Mouse (Mus musculus) cerebellum, adult (tissue): ENCODE measurements at regions not wholly inside any gene's neighbourhood (a gene's known extent, or its start where the extent isn't known, plus 50 kb on each side); places are given as distances from the start of the nearest gene placed in this dataset.

ENCODE experiments used
- ATAC-seq: cut with Nextera tagmentation; 2 replicates; pipeline ENCODE4 v1.9.2; 2017; ENCODE audit warnings: mild to moderate bottlenecking, moderate library complexity, mixed read lengths; ENCODE audit not compliant: insufficient number of reproducible peaks, low FRiP score, low TSS enrichment

DNA sequence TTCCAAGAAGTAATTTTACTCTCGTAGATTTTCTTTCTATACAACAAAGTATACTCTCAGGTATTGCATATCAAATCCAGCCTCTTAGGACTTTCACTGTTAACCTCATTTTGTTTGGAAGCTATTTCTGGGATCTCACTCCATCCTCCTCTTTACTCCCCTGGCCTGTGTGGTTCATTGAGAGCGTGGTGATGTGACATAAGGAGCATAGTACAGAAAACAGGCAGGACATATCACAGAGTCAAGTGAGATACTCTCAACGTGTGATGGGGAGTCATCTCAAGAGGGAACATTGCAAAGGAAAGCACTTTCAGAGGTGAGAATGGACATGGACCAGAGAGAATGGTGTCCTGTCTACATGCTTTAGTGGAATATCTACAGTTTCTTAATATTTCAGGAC, 297.8 kb upstream of the Pitrm1 start:
- no peak for ATAC-seq

DNA sequence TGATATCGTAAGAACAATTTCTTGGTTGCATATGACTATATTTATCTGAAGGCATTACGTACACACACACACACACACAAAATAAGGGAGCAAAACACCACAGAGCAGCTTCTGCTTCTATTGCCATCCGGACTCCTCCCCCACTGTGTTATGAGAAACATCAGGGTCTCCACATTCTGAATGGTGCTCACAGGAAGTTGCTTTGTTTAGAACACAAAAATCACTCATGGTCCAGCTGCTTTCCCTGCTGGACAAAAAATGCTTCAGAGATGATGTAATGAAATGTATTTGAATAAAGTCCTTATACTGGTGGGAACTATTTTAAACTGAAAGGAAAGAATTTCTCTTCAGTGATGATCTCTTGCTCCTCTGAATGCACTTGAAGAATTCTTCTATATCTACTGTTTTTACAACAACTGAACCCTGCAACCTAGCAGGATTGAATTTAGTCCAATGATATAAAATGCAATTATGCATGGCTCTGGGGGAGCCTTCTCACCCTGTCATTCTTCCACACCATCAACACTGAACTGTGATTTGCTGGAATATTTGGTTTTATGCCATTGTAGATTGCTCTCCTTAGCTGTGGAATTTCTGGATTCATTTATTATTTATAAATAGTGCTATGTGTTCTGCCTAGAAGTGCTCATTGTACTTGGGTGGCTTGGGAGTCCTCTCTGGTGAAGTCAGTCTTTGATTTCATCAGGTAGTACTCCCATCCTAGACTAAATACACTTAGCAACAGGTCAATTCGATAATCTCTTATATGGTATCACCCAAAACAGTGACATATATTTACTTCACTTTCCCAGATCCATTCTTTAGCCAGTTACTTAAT, 296.7 kb upstream of the Pitrm1 start:
- no peak for ATAC-seq

DNA sequence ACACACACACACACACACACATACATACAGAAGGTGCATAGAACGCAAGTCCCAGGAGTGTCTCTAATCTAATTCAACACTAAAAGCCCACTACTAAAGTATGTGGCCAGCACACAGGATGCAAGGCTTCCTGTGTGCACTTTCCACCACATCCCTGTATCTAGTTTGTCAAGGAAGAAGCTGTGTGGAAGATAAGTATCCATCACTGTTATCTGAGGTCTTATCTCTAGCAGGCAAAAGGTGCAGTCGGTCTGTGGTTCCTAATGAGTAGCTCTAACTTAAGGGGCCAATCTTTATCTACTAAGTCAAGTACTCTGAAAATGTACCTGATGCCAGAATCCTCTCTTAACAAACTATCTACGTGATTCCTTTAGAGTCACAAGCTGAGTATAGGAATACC, 295.8 kb upstream of the Pitrm1 start:
- ATAC-seq = no peak

DNA sequence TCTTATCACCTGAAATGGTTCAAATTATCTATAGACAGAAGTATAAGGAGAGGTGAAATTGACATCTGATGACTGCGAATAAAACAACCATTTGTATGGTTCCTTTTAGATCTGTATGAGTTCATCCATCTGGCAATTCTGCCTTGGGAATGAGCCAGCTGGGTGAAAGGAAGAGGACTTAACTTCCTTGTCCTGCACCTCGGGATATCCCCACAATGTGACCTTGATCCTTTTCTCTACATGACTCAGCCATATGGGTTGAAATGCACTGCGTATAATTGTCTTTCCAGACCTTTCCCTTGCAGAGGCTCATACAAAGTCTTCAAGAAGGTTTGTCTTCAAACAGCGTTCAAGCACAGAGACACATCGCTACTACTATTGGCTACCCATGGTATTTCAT, 292.6 kb upstream of the Pitrm1 start:
- ATAC-seq = no peak

DNA sequence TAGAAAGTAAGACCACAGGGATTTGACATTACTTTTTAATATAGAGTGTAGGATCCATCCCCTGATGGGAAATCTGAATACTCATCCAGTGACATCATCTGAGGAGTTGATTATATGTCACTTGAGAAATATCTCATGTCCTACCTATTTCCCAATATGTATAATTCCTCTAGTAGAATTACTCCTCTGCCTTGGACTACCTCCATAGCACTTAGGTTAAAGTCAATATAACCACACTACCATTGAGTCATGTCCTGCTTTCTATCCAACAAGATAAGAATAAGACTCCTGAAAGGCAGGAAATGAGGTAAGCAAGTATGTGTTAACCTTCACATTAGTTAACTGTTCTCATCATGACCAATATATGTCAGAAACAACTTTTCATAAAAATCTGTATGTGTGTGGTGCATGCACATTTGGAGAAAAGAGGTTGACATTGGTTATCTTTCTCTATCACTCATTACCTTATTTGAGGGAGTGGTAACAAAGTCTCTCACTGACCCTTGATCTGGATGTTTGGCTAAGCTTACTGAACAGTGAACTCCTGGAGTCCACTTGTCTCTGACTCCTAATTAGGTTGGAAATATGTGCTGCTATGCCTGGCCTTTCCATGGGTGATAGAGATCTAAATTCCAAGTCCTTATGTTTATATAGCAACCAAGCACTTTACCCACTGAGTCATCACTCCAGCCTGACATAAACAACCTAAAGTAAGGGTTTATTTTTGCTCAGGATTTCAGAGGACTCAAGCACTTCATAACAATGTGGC, 292.0 kb upstream of the Pitrm1 start:
- no peak for ATAC-seq

DNA sequence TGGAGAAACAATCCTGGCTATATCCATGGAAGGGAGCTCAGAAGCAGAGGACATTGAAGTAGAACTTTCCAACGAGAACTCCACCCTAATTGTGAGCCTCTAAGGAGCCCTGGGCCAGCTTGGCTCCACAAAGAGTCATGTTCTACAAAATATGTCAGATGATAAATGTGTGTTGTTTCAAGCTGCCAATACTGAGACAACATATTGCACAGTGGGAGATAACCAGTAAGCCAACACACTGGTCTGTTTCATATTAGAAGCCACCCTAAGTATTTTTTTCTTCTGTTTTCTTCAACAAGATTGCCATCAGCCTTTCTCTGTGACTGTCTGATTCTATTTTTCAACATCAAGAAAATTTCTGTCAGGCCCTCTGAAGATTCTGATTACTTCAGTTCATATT, 289.5 kb upstream of the Pitrm1 start:
- no peak for ATAC-seq

DNA sequence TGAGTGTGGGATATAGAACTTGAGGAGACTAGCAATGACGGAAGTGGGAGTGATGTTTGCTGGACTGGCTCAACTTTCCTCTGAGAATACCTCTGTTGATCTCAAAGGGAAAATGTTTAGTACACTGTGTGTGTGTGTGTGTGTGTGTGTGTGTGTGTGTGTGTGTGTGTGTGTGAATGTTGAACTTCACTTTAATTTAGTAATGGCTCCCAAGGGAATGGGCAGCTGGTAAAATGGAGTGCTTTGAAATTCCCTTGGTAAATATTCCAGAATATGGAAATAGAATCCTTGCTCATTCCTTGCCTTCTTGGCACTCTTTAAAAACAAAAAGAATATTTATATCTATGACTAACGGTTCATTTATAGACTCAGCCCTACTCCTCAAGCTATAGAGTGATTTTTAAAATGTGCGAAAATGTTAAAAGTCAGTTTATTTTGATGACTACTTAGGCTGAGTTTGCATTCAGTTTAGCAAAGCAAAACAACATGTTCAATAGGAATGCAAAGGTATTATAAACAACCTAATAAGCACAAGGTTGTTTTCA, 287.6 kb upstream of the Pitrm1 start:
- no peak for ATAC-seq

DNA sequence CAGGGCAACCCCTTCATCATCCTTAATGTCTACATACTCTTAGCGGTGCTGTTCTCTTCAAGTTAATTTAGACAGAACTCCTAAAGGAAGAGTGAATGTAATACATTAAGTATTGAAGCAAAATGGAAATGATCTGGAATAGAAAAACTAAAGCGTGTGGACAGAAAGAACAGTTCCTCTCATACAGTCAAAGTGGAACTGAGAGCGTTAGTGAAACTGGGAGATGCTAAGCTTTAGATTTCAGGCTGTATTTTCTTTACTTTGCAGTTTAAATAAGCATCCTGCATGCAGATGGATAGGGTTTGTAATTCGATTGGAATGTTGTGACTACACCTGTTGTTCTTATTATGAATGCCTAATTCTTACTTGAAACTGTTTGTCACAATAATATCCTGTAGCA, 286.5 kb upstream of the Pitrm1 start:
- ATAC-seq = no peak

DNA sequence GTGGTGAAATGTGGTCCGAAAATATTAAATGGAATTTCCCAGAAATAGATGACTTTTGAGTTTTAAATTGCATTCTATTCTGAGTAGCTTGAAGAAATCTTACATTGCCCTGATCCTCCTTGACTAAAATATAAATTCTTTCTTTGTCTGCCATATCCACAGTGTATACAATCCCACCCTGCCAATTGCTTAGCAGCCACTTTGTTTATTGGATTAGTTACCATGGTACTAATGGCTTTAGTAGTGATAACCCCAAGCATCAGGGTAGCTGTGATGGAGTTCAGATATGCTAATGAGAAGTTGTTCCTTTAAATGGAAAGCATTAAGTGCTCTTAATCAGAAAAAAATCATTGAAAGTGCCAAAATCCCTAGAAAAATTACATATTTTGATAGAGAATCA, 277.4 kb upstream of the Pitrm1 start:
- no peak for ATAC-seq

DNA sequence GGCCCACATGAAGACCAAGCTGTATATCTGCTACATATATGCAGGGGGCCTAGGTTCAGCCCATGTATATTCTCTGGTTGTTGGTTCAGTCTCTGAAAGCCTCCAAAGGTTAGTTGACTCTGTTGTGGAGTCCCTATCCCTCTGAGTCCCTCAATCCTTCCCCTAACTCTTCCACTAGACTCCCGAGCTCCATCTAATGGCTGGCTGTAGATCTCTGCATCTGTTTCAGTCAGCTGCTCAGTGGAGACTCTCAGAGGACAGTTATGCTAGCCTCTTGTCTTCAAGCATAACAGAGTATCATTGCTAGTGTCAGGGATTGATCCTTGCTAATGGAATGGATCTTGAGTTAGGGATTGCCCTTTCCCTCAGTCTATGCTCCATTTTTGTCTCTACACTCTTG, 275.0 kb upstream of the Pitrm1 start:
- no peak for ATAC-seq

DNA sequence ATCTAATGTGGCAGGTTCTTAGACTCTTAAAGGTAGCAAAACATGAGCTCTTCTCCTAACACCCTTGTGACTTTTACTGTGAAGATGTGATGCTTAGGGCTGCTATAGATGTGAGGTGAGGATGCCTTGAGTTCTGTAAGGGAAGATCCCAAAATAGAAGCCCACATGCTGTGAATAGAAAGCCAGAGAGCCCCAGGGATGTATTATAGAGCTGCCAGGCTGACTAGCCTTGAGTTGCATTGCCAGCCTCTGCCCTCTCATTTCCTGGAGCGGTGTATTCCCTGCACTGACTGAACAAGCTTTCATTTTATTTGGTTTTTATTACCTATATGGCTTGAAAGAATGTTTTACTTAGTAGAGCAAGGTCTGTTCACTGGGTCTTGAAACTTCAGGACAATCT, 267.9 kb upstream of the Pitrm1 start:
- ATAC-seq = no peak

DNA sequence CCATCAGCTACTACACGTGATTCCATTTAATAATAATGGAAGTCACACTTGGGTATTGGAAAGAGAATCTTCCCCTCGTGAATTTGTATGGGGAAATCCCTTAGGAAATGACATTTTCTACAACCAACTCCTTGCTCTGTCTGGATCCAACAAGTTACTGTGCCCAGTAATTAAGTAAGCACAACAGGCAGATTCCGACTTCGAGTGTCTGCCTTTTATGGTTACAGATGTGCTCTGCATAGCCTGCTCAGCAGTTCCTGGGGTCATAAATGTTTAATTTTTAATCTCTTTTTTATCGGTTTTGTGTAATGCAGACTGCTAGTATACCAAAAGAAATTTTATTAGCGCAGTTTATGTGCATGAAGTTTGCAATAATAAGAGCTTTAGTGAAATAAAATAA, 259.8 kb upstream of the Pitrm1 start:
- no peak for ATAC-seq

DNA sequence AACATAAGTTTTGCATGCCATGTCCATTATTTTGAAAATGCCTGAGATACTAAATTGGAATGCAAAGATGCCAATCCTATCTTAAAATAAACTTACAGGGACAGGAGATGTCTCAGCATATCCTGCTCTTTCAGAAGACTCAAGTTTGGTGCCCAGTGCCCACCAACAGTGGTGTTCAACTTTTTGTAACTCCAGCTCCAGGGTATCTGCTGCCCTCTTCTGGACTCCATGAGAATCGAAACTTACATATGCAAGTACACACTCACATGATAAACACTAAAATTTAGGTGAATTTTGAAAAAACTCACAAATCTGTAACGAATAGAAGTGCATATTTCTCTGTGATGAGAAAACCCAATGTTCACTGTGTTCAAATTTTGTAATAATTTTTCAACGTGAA, 255.9 kb upstream of the Pitrm1 start:
- ATAC-seq = no peak

DNA sequence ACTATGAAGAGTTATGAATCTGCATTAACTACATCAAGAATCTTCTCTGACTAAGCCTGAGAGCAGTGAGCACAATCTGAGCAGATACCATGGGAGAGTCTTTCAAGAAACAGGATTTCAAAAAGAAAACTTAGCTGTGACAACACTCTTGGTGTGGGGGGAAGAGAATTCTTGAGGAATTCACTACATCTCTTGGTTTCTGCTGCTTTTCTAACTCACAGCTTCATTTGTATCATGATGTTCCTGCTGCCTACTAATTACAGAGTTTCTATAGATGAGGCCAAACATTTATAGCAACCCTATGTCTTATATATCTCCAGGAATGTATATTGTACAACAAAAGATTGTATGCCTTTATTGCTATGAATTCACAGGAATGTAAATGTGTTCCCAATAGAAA, 242.2 kb upstream of the Pitrm1 start:
- ATAC-seq = no peak

DNA sequence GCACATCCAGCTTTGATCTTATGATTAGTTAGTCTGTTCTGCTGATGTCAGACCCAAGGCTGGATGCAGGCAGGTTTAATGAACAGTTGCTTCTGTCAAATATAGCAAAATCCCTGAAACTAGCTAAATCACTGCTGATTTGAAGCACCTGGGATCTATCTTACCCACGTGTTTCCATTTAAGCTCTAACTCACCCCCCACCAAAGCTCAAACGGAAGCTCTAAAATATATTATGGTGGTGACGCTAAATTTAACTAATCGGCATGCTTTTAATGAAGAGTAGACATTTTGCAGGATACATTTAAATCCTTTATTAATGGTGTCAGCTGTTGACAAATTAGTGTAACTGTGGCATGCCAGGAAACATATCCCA, 241.3 kb upstream of the Pitrm1 start:
- no peak for ATAC-seq

DNA sequence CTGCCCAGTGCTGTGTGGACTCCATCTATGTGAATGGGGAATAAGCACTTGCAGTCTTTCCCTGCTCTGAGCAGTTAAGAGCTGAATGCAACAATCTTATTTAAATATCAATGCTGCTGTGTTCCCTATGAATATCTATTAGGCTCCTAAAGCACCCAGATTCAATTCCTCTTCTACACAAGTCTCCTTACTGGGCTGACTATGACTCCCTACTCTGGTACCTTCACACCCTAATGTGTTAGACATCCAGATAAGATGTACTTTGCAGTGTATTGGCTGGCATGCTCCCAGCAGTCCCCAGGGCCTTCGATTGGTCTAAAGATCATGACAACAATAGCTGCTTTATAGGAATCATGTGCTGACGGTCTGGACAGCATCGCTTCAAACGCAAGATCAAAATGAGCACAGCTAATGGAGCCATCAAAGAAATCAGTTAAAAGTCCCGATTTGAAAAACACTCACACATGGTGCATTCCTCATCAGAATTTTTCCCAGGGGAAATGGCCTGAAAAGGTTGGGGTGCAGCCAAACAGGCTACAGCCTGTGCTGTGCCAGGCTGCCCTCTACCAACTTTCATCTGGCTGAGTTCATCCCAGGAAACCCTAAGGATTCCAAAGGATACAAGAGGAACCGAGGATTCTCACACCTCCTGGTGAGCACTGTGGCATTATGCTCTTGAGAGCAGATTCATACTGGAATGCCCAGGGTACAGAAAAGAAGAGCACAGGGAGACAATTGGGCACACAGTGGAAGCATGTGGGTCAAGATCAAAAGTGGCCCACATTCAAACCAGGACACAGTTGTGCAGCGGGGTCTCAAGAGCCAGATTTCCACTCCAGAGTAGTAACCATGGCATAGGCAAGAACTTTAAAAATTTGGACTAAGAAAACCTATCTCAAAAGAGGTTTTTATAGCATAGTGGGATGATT, 240.7 kb upstream of the Pitrm1 start:
- ATAC-seq = peak; percentile 15; the same call in 1 of the 2 replicates

DNA sequence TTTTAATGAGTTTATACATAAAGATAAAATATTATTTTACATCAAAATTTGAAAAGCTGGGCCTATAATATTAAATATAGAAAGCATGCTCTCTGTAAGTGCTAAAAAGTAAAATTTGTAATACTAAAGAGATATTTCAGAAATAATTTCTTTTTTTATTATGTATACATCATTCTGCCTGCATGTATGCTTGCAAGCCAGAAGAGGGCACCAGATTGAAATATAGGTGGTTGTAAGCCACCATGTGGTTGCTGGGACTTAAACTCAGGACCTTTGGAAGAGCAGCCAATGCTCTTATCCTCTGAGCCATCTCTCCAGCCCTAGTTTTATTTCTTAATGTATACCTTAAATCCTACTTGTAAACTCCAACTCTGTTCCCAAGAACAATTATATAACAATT, 231.7 kb upstream of the Pitrm1 start:
- no peak for ATAC-seq

DNA sequence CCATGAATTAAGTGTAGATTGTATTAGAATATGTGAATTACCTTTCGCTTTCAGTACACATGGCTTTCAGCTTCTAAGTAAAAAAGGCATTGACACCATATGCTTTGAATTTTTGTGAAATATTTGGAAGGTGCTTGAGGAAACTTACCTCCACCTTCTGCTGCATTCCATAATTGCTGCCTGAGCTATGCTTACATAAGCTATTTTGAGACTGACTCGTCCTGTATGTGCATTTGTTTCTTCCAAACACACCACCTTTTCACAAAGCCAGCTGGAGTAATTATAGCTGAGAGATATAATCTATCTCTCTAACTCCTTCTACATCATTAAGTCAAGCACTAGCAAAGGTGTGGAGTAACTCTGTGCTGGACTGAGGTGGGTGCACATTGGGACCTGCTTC, 224.0 kb upstream of the Pitrm1 start:
- no peak for ATAC-seq

DNA sequence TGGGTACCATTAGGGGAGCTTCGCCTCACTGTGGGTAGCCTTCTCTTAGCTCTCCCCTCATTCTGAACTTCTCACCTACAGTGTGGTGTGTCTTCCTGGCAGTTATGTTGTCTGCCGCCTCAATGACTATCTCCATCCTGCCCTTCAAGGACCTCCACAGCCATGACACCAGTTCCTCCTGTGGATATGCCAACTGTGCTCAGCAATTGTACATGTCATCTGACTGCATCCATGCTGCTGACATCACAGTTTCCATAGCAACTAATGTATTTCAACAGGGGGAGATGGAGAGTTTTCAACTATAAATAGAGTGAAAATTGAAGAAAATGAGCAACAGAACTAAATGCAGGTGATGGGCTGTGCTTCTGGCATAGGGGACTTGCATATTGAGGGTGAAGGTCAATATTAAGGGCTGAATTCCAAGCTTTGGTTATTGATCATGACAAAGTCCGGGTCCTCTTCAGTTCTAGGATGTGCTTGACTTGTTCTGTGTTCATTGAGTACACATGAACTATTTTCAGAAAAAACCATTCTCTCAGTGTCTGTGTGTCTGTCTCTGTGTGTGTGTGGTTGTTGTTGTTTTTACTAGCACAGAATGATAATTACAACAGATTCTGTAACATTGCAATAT, 217.5 kb upstream of the Pitrm1 start:
- no peak for ATAC-seq

DNA sequence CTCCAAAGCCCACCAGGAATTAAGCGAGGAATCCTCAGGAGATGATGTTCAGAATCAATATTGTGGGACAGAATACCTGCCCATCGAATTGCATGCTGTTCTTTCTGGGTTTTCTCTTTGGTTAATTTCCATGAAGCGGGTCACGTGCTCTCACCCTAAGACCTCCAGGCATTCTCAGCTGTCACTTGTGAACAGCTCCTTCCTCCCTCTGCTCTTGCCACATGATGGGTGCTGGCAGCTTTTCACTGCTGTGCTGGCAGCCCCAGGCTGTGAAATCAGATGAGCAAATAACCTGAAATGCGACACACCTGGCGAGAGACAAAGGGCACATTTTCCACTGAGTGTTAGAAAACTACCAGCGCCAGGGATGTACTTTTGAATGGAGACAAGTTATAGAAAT, 207.8 kb upstream of the Pitrm1 start:
- 0 out of 2 replicates have a peak, but pooled peaks have one; percentile 26 for ATAC-seq
